9 mouse cellular contexts compared by ENCODE assay signal in genomic region chr17:5642918-5643721, GRCm38 (mm10).
DNase-seq lines count a peak whose midpoint lies in the region; ATAC-seq and TF ChIP-seq lines count a peak whose summit lies in the region.
"Had no signal": no experiment of that assay in that cellular context is flagged by ENCODE, and none has a peak within 500 bp of the region (broad histone marks: within the 10 kb centered on the region; RNA-seq: fewer than 3 reads in every experiment).

No protein-coding gene starts in this region.

- peak overlapping the region; percentile 3; the same call in 1 of the 2 replicates for H3K4me3 ChIP-seq in layer of hippocampus, adult 2 months
- no peak overlapping the region for H3K4me3 ChIP-seq in intestine, embryonic 16.5 days (ENCODE audit: low read length)
- no peak overlapping the region for H3K4me3 ChIP-seq in hindbrain, embryonic 10.5 days

- no peaks in the 10 kb centered on the region for H3K27me3 ChIP-seq in intestine, embryonic 16.5 days (replicated peaks; ENCODE audit: control insufficient read depth, insufficient read depth, low read length)
- no peaks in the 10 kb centered on the region for H3K27me3 ChIP-seq in hindbrain, embryonic 10.5 days (ENCODE audit: insufficient read depth, poor library complexity, severe bottlenecking)

- TF ChIP-seq CTCF in layer of hippocampus, adult 2 months (conservative IDR thresholded peaks at IDR 0.05) = no peak

- H3K36me3 ChIP-seq in intestine, embryonic 16.5 days (ENCODE audit: control insufficient read depth, insufficient read depth, low read length) = no peaks in the 10 kb centered on the region
- no peaks in the 10 kb centered on the region for H3K36me3 ChIP-seq in hindbrain, embryonic 10.5 days

- peak overlapping the region; percentile 74 for H3K27ac ChIP-seq in layer of hippocampus, adult 2 months
- no peak overlapping the region for H3K27ac ChIP-seq in intestine, embryonic 16.5 days (ENCODE audit: low read length)
- no peak overlapping the region for H3K27ac ChIP-seq in hindbrain, embryonic 10.5 days

- no peak overlapping the region for H3K4me2 ChIP-seq in intestine, embryonic 16.5 days (ENCODE audit: low read depth, low read length)

- no peaks in the 10 kb centered on the region for H3K4me1 ChIP-seq in intestine, embryonic 16.5 days (ENCODE audit: control insufficient read depth, insufficient read depth, low read length)
- H3K4me1 ChIP-seq in hindbrain, embryonic 10.5 days (replicated peaks) = no peaks in the 10 kb centered on the region

- peak; percentile 85 for DNase-seq in cerebellum, adult 9-10 months
- DNase-seq in layer of hippocampus, adult 2 months (ENCODE audit: low spot score in 2 of 2) = peak; percentile 72 to 79
- DNase-seq in lung, postnatal 10 days = peak; percentile 62
- no peak for DNase-seq in embryo, embryonic 10 days (ENCODE audit: low spot score)
- DNase-seq in hindbrain, embryonic 10.5 days (ENCODE audit: low spot score) = no peak
- no peak for DNase-seq in testis, postnatal 14 days (ENCODE audit: low spot score)
- DNase-seq: kidney, adult 9 months had no signal

- no peaks in the 10 kb centered on the region for H3K9me3 ChIP-seq in intestine, embryonic 16.5 days (ENCODE audit: control insufficient read depth, low read length)
- no peaks in the 10 kb centered on the region for H3K9me3 ChIP-seq in hindbrain, embryonic 10.5 days

- 54% methylated on average over 15 of the region's 15 CpGs for WGBS in intestine, embryonic 16.5 days
- WGBS in hindbrain, embryonic 10.5 days = 89% methylated on average over 15 of the region's 15 CpGs

- ATAC-seq in cerebellum, adult (ENCODE audit: insufficient number of reproducible peaks, low FRiP score, low TSS enrichment) = peak; percentile 74
- no peak for ATAC-seq in intestine, embryonic 16.5 days

- no peak overlapping the region for H3K9ac ChIP-seq in intestine, embryonic 16.5 days (ENCODE audit: low read depth, low read length)

Comparison
In these comparisons a context has a peak if more than half of its experiments do, and no peak if none do; other contexts are left out.
1. DNase-seq: peak in cerebellum, adult 9-10 months (single experiment), layer of hippocampus, adult 2 months (2 of 2) and lung, postnatal 10 days (single experiment); none in embryo, embryonic 10 days (single experiment), hindbrain, embryonic 10.5 days (single experiment) and testis, postnatal 14 days (single experiment).